Mouse (Mus musculus): ENCODE data around the gene Dhx16. TPM values are rescaled to one million over a fixed set of nuclear protein-coding genes. Genes with fewer than 3 reads are reported as not detected.

Gene Dhx16
- total RNA-seq, 1 experiment from 2014 or later = 40.2 TPM

GRCm38 (mm10) chr17:35896781-35897643 is 17.4 kb downstream of the Dhx16 start, which contains the start of gene 2310061I04Rik:
TSS of gene 2310061I04Rik (minus strand) at chr17:35897431.
- DNase-seq = peak; percentile 95

GRCm38 (mm10) chr17:35897644-35898573 is 18.3 kb downstream of the Dhx16 start:
- peak; percentile 29 for DNase-seq

GRCm38 (mm10) chr17:35900636-35901035 is 21.0 kb downstream of the Dhx16 start:
- no peak for DNase-seq

- peak; percentile 65 for DNase-seq
Observed at GRCm38 (mm10) chr17:35903343-35903991, 23.8 kb downstream of the Dhx16 start.

- DNase-seq = no peak
Observed at GRCm38 (mm10) chr17:35903992-35904355, 24.4 kb downstream of the Dhx16 start.

GRCm38 (mm10) chr17:35905587-35905986 is 26.0 kb downstream of the Dhx16 start:
- DNase-seq = no peak

- no peak for DNase-seq
Observed at GRCm38 (mm10) chr17:35907609-35908008, 28.0 kb downstream of the Dhx16 start.

GRCm38 (mm10) chr17:35909186-35909918 is 29.7 kb downstream of the Dhx16 start:
- DNase-seq = peak; percentile 17

GRCm38 (mm10) chr17:35909919-35910369 is 30.3 kb downstream of the Dhx16 start, which contains the start of gene Atat1:
TSS of gene Atat1 (minus strand) at chr17:35910075.
- DNase-seq = peak; percentile 99

GRCm38 (mm10) chr17:35914975-35915374 is 35.4 kb downstream of the Dhx16 start:
- no peak for DNase-seq

- peak; percentile 35 for DNase-seq
Observed at GRCm38 (mm10) chr17:35915538-35916296, 36.1 kb downstream of the Dhx16 start.

- DNase-seq = peak; percentile 99
Observed at GRCm38 (mm10) chr17:35916297-35917142, 36.9 kb downstream of the Dhx16 start, which contains the start of the genes Mrps18b and Ppp1r10. TSS of gene Mrps18b (minus strand) at chr17:35916389. TSS of gene Ppp1r10 (plus strand) at chr17:35916434.

- DNase-seq = peak; percentile 50
Observed at GRCm38 (mm10) chr17:35917143-35917462, 37.5 kb downstream of the Dhx16 start.

GRCm38 (mm10) chr17:35917463-35918251 is 38.0 kb downstream of the Dhx16 start:
- peak; percentile 69 for DNase-seq

- peak; percentile 64 for DNase-seq
Observed at GRCm38 (mm10) chr17:35918276-35919059, 38.8 kb downstream of the Dhx16 start.

GRCm38 (mm10) chr17:35919060-35919715 is 39.6 kb downstream of the Dhx16 start:
- DNase-seq = peak; percentile 96

- DNase-seq = no peak
Observed at GRCm38 (mm10) chr17:35919864-35920301, 40.3 kb downstream of the Dhx16 start.
